Mouse (Mus musculus) bone marrow, adult 2 months (tissue): ENCODE results near the gene Bcl2l15. TPM values are rescaled to one million over a fixed set of nuclear protein-coding genes. Genes with fewer than 3 reads are reported as not detected.

Source experiments
- H3K27ac ChIP-seq: fragments of 200-500 bp; 2 replicates; pipeline ENCODE4 v1.5.1; 2012; ENCODE audit warnings: low read depth, mild to moderate bottlenecking, control low read depth, inconsistent platforms, low read length; ENCODE audit not compliant: control insufficient read depth, poor library complexity, insufficient read depth
- H3K4me1 ChIP-seq: fragments of 200-500 bp; 2 replicates; pipeline ENCODE4 v1.6.1; 2011; ENCODE audit warnings: low read length; ENCODE audit not compliant: control insufficient read depth, insufficient read depth
- H3K4me3 ChIP-seq: fragments of 200-500 bp; replicated peaks from 2 replicates; pipeline ENCODE3; 2011; ENCODE audit warnings: mild to moderate bottlenecking, low read depth, low read length, control low read depth; ENCODE audit not compliant: control insufficient read depth
- CTCF ChIP-seq: fragments of 200-500 bp; IDR thresholded peaks from 2 replicates; pipeline ENCODE4 v1.5.1; 2011; ENCODE audit warnings: low read length, control low read depth; ENCODE audit not compliant: control insufficient read depth, insufficient read depth
- POLR2A ChIP-seq: fragments of 200-500 bp; IDR thresholded peaks from 2 replicates; pipeline ENCODE4 v1.6.1; 2011; ENCODE audit warnings: low read depth, mild to moderate bottlenecking, control low read depth, low read length, borderline replicate concordance; ENCODE audit not compliant: control insufficient read depth
- WGBS: fragments of 180-500 bp; shearing (Covaris S2); methylation state at CpG from one replicate; pipeline ENCODE4 v1.1.7; 2018; 5-methylcytosine and 5-hydroxymethylcytosine counted together
- polyA plus RNA-seq: library from polyadenylated mRNA; stranded (reverse); fragments of >200 nt; gene quantifications from 2 replicates; pipeline ENCODE4 v1.2.4, GENCODE M21; 2011; ENCODE audit warnings: low replicate concordance; ENCODE audit not compliant: missing spikeins, insufficient read depth, insufficient read length

The Bcl2l15 gene
- polyA plus RNA-seq, 1 experiment = 11.2 TPM

GRCm38 (mm10) chr3:103857036-103857805 lies 24.8 kb downstream of the Bcl2l15 start:
- no peak overlapping the region for H3K27ac ChIP-seq
- peaks cover 6% of the 10 kb centered on the region for H3K4me1 ChIP-seq
- 43% methylated on average over 7 of the region's 7 CpGs for WGBS
- no peak for TF ChIP-seq POLR2A
- TF ChIP-seq CTCF = no peak
- H3K4me3 ChIP-seq = no peak overlapping the region

DNA sequence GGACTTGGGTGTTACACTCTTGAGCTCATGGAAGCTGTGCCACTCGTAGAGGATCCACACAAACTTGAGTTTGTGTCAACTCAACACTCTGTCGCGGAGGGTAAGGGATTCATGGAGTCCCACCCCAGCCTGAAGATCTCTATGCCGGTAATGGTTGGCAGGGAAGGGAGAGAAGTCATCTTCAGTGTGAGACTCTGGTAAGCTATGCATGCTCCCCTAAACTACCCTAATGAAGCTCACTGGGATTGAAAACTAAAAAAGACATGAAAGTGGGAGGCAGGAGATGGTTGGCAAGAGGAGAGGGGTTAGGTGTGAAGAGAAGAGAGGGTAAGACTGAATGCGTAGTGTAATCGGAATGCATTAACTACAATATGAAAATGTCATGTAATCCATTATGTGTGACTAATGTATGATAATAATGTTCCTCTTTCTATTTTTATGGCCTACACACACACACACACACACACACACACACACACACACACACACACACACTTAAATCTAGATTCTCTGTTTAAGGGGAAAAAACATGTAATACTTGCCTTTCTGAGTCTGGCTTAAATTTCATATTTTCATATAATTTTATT lies 25.7 kb downstream of the Bcl2l15 start:
- 65% methylated on average over 6 of the region's 6 CpGs for WGBS
- Histone ChIP-seq H3K4me3 (no peak overlapping the region), H3K4me1 (peaks cover 6% of the 10 kb centered on the region), H3K27ac (peak overlapping the region; percentile 25; the same call in 1 of the 2 replicates)
- TF ChIP-seq POLR2A (no peak), CTCF (no peak)

DNA sequence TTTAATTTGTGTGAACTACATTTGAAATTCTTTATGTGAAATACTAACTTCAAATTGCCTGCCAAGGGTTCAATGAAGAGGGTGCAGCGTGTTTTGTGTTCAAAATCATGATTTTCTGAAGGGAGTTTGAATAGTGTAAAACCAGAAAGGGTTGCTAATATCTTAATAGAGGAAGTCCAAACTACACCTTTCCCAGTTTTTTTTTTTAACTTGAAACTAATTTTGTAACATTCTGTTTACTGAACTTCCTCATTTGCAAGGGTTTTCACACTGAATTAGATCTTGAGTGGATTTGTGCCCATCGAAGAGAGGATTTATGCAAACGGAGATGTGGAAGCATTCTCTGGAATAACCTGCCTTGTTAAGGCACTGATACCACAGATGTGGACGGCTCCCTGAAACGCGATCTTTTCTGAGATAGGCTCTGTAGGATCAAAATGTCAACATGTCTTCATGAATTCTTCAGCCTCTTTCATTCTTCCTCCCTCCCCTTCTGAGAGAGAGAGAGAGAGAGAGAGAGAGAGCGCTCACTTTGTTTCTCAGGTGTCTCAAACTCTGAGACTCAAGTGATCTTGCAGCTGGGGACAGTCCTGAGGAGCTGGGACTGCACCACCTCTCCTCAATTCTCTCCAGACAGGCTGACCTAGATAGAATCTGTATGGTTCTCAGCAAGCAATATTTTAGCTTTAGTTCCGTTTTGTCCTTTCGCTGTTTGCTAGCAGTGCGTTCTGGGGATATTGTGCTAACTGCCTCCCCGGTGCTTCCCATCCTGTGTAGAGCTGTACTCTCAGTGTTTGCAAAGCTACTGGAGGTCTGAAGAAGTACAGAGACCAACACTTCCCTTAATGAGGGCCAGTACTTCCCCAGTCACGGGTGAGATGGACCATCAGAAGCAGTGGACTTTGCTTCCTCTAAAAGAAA lies 26.7 kb downstream of the Bcl2l15 start, which contains the start of gene Ptpn22:
Gene Ptpn22 (plus strand): TSS at position 915 of the 921 bp plus-strand sequence.
- 3% methylated on average over 12 of the region's 12 CpGs for WGBS
- peaks cover 6% of the 10 kb centered on the region for H3K4me1 ChIP-seq

DNA sequence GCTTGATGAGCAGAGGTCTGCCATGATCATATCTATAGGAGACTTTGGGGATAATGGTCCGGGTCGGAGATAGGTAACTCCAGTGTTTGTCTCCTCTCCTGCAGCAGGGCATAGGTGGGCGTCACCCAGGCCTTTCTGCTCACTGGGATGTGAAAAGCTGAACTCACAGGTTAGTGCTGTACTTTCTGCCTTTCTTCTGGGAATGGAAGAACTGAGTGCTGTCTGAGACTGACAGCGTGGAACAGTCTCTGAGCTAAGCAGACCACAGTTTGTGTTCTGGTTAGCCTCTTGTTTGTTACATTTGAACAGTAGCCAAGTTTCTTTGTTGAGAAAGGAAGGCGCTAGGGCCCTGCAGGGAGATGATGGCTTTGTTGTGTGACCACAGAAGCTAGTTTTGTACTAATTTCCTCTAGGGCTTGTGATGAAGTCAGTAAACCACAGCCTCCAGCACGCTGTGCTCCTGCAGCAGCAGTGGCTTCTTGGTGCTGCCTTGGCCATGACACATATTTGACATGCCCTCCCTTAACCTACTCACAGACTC lies 27.5 kb downstream of the Bcl2l15 start:
- Histone ChIP-seq H3K4me3 (peak overlapping the region; percentile 43), H3K27ac (peak overlapping the region; percentile 91), H3K4me1 (peaks cover 6% of the 10 kb centered on the region)
- 0% methylated on average over 6 of the region's 6 CpGs for WGBS
- TF ChIP-seq POLR2A (peak; percentile 56; the same call in 1 of the 2 replicates), CTCF (no peak)

More for the DNA sequence above, 26.7 kb downstream of the Bcl2l15 start, which contains the start of gene Ptpn22:
- no peak for TF ChIP-seq CTCF
- TF ChIP-seq POLR2A = no peak
- peak within 1 kb of the TSS; percentile 91 for H3K27ac ChIP-seq
- H3K4me3 ChIP-seq = peak within 1 kb of the TSS; percentile 55

DNA sequence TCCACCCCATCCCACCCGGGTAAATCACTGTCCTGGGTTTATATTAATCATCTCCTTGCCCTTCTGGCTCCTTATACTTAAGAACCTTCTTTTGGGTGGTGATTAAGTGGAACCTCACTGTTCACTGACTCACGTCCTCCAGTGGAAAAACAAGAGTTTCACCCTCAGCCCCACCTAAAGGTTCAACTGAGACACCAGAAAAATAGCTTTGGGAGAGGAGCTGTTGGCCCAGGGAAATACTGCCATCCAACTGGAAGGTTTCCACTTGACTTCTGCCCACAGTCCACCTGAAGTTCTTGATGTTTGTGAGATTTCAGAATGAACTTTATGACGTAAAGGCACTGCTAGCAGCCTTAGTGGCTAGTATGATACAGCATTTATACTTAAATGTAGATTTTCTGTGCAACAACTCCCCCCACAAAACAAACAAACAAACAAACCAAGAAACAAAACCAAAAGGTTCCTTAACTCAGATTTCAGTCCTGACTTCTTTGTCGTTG lies 30.4 kb downstream of the Bcl2l15 start:
- Histone ChIP-seq H3K4me1 (peaks cover 2% of the 10 kb centered on the region; the same call in 1 of the 2 replicates), H3K27ac (no peak overlapping the region)

DNA sequence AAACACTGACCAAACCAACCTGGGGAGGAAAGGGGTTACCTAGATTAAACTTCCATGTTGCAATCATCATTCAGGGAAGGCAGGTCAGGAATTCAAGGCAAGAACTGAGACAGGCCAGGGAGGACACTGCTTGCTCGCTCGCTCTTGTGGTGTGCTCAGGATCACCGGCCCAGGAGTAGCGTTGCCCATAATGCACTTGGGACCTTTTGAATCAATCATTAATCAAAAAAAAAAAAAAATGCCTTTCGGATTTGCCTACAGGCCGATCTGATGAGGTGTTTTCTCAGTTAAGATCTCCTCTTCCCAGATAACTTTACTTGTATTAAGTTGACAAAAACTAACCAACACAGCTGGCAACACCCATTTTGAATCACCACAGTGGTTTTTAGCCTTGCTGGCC lies 31.8 kb downstream of the Bcl2l15 start:
- H3K27ac ChIP-seq = no peak overlapping the region
- no peak for TF ChIP-seq POLR2A
- TF ChIP-seq CTCF = no peak
- WGBS = 81% methylated on average over 6 of the region's 6 CpGs
- no peak overlapping the region for H3K4me3 ChIP-seq
- H3K4me1 ChIP-seq = no peaks in the 10 kb centered on the region; the same call in 1 of the 2 replicates

More for the DNA sequence above, 30.4 kb downstream of the Bcl2l15 start:
- TF ChIP-seq CTCF (no peak), POLR2A (no peak)
- WGBS = 60% methylated on average over 4 of the region's 4 CpGs
- no peak overlapping the region for H3K4me3 ChIP-seq

GRCm38 (mm10) chr3:103867424-103867971 lies 35.1 kb downstream of the Bcl2l15 start:
- no peak for TF ChIP-seq CTCF
- no peak for TF ChIP-seq POLR2A
- Histone ChIP-seq H3K4me3 (no peak overlapping the region), H3K4me1 (no peaks in the 10 kb centered on the region; the same call in 1 of the 2 replicates), H3K27ac (peak overlapping the region; percentile 28; the same call in 1 of the 2 replicates)
- 68% methylated on average over 5 of the region's 5 CpGs for whole genome bisulfite sequencing

DNA sequence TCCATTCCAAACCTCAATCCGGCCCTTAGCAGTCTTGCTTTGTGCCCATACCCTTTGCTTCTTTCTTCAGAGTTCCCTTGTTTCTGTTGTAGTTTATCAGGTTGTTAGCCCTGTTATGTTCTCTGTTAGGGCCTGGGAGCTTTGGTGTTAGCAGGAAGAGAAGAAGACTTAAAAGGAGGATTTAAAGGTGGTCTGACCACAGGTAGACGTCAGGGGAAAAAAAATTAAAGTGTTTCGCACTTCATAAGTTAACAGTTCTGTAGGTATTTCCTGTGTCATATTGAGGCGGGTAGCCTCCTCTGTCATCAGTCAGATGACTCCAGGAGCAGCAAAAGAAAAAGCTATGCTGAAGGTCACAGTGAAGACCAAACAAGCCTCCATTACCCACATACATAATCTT lies 35.6 kb downstream of the Bcl2l15 start:
- Histone ChIP-seq H3K27ac (peak overlapping the region; percentile 28; the same call in 1 of the 2 replicates), H3K4me3 (no peak overlapping the region), H3K4me1 (peaks cover 2% of the 10 kb centered on the region)
- WGBS = 55% methylated on average over 4 of the region's 4 CpGs
- TF ChIP-seq POLR2A (no peak), CTCF (no peak)
